Mouse (Mus musculus) erythroblast, embryonic 14.5 days (primary cell): Measurements from ENCODE around the gene Tmpo.

Experiments used
- GATA1 ChIP-seq: IDR thresholded peaks from 2 replicates; pipeline ENCODE4 v1.6.1; 2012; ENCODE audit warnings: low read length, inconsistent platforms, mixed read lengths
- TAL1 ChIP-seq: IDR thresholded peaks from 3 replicates; pipeline ENCODE4 v1.6.1; 2012; ENCODE audit warnings: low read length, inconsistent platforms, mixed read lengths

DNA sequence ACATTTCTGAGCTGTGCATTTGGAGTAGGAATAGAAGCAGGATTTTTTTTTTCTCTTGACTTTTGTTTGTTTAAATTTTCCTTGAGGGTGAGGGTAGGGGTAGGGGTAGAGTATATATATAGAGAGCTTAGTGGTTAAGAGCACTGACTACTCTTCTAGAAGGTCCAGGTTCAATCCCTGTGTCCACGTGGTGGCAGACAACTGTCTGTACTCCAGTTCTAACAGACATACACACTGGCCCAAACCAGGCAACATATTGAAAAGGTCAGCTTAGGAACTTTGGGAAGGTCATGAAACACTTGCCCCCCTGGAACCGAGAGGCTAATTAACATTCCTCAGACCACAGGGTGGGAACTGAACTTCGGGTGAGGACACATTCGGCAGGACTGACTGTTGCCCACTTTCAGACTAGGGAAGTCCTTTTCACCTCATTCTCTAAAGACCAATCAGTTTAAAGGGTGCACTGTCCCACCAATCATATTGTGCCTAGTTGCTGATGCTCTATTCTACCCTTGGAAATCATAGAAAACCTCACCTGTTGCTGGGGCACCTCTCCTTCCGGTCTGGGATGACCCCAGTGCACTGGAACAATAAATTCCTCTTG lies 7.7 kb upstream of the Tmpo start:
- TF ChIP-seq GATA1 (no peak), TAL1 (no peak)
